Mouse (Mus musculus): ENCODE data around the gene Med6.

Gene Med6

DNA sequence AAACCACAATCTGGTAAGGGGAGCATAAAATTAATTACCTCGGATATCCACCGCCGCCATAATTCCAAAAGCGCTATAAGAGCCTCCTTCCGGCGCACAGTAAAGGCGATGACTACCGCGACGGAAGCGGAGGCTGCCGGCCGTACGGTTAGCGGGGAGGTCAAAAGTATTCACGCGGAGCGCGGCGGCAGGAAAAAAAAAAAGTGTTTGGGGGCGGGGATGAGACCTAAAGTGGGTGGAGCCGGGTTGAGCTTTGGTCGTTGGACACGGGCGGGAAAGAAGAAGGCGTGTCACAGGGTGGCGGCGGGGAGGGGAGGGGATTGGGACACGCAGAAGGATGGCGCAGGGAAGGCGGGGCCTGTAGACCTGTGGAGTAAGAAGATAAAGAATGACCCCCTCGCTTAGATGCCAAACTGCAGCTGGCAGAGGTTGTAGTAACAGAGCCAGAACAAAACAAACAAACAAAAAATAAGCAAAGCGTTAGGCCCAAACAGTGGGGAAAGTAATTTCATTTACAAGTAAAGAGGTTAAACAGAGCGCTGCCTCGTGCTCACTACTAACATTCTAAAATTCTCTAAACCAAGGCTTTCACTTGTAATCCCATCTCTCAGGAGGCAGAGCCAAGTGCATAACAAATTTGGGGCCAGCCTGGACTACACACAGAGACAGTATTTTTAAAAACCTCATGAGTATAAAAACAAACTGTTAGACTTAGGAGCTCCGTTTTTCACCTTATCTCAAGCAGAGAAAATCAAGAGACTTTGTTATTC, at the start of gene Med6:
Gene Med6 (minus strand): TSS at position 107 of the 770 bp plus-strand sequence.
- DNase-seq (ENCODE audit: low read depth, low spot score): peak; percentile 95

- no peak for DNase-seq (ENCODE audit: low read depth, low spot score)
These were observed 47.7 kb upstream of the Med6 start for GRCm38 (mm10) chr12:81642361-81643082.

GRCm38 (mm10) chr12:81640656-81641055, 45.8 kb upstream of the Med6 start:
- no peak for DNase-seq (ENCODE audit: low read depth, low spot score)

- DNase-seq (ENCODE audit: low read depth, low spot score): no peak
These were observed 38.4 kb upstream of the Med6 start for GRCm38 (mm10) chr12:81633246-81633645.

- DNase-seq (ENCODE audit: low read depth, low spot score): peak; percentile 31
These were observed 37.0 kb upstream of the Med6 start for GRCm38 (mm10) chr12:81631661-81632401.

DNA sequence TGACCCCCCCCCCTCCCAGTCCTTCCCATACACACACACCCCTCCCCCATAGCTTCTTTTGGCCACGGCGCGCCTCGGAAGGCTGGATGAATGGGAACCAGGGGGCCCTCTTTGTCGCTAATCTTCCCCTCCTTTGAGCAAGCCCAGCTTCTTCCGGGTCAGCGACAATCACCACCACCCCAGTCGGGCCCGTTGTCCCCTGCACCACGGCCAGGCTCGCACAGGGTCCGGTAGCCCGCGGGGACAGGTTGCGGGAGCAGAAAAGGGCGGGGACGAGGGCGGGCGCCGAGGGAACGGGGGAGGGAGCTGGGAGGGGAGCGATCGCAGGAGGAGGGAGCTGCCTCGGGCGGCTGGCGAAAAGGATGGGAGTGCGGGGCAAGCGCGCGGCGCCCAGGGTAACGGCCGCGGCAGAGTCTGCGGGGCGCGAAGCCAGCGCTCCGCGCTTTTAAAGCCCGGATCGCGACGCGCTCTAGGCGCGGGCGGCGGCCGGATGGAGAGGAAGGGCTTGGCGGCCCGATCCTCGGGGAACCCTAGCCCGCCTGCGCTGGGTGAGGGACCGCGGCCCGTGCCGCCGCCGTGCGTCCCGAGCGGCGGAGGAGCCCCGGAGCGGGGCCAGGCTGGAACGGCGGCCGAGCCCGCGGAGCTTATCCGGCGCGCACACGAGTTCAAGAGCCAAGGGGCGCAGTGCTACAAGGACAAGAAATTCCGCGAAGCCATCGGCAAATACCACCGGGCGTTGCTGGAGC, 36.3 kb upstream of the Med6 start, which contains the start of gene Ttc9:
Gene Ttc9 (plus strand): TSS at position 335 of the 746 bp plus-strand sequence.
- peak; percentile 58 for DNase-seq (ENCODE audit: low read depth, low spot score)

DNA sequence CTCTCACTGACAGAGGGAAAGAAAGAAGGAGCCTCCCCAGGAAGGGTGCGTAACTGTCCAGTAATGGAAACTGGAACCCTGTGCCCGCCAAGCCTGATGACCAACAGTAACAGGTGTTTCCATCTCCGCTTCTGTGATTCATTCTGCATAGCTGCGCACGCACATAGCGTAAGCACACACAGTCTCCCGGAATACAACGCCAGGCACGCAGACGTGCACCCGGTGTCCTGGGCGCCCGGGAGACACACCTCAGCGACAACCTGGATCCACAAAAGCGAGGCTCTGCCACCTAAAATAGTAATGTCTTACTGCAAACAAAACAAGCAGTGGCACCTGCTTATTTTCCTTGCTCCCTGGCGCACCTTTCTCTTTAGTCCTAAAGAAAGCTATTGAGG, 35.7 kb upstream of the Med6 start:
- DNase-seq (ENCODE audit: low read depth, low spot score): peak; percentile 33

DNA sequence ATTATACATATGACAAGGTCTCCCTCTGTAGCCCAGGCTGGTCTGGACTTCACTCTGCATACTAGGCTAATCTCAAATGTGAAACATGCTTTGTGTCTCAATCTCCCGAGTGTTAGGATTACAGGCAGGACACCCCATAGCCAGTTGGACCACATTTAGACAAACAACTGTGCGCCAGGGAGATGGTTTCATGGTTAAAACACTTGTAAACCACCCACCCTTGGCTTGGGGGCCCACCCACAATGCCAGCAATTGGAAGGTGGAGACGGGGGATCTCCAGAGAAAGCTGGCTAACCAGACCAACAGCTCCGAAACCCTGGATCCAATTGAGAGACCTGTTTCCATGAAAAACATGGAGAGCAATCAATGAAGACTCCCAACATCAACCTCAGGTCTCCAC, 33.3 kb upstream of the Med6 start:
- no peak for DNase-seq (ENCODE audit: low read depth, low spot score)

DNA sequence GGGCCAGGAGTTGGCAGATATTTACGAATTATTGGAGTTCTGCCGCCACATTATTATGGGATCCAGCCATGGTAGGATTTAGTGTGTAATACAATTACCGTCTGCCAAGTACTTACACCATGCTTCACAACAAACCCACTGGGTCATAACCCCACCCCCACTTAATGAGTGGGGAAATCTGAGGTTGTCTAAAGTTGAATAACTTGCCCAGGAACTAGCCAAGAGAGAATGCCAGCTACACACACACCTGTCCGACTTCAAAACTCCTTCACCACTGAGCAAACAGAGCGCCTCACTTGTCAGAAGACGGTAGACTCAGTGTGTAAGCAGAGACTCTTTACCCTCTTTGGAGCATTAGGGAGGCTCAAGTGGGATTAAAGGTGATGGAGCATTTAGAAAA, 32.6 kb upstream of the Med6 start:
- DNase-seq (ENCODE audit: low read depth, low spot score): no peak

- no peak for DNase-seq (ENCODE audit: low read depth, low spot score)
These were observed 31.5 kb upstream of the Med6 start for GRCm38 (mm10) chr12:81626226-81626861.

GRCm38 (mm10) chr12:81623377-81623776, 28.6 kb upstream of the Med6 start:
- no peak for DNase-seq (ENCODE audit: low read depth, low spot score)

DNA sequence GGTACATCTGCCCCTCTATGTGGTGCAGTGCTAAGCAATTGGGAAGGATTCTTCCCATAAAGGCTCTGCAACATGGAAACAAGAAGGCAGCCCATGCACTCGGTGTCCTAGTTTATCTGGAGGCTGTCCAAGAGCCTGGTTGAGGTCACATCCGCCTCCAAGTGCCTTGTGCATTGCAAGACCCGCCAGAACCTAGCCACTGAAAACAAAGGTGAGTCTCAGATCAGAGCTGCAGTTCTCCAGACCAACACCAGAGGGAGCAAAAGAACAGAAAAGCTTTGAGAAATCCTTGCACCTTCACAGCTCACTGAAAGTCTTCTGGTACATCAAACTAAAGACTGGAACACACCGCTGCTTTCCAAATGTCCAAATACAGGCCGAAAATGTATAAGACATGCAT, 24.5 kb upstream of the Med6 start:
- DNase-seq (ENCODE audit: low read depth, low spot score): peak; percentile 61

DNA sequence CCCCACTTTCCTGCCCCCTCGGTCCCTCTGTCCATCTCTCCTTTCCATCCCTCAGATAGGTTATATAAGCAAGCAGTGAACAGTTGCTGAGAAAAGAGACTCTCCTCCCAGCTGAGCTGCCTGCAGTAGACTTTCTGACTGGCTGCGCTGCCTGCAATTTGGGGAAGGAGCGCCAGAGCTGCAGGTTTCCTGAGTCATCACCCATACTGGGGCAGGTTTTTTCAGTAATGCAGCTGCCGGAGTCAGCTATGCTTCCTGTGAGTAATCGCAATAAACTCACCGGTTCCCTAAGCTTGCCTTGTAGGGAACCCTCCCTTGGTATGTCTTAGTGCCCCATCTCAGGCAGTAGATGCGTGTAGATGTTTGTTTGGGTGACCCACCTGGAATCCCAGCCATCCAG, 22.2 kb upstream of the Med6 start:
- DNase-seq (ENCODE audit: low read depth, low spot score): no peak

DNA sequence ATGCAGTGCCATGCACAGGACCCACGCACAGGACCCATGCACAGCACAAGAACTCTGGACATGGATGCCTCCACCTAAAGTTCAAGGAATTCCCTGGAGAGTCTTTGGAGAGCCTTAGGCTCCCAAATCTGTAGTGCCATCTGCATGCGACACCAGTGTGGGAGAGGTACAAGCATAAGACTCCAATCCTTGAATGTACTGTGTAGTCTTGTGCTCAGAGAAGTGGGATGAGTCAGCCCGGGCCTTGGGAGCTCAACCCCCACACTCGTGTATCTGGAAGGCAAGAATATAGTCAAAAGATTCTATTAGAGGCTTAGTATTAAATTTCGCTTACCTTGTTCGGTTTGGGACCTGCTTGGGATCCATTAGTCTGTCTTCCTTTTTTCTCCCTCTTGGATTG, 21.0 kb upstream of the Med6 start:
- no peak for DNase-seq (ENCODE audit: low read depth, low spot score)

DNA sequence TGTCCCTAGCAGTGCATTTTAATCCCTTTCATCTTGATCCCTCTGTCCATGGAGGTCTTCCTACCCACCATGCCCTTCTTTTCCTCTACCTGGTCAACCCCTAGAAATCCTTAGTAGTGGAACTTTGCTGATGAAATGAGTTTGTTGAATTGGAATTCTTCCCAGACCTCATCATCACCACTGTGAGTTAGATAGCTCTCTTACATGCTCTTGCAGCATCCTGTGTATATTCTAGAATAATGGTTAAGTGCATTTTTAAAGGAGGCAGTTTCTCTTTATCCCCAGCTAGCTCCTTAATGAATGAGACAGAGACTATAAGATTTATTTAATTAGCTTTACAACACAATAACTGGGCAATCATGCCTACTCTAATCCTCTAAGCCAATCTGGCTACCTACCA, 14.6 kb upstream of the Med6 start:
- DNase-seq (ENCODE audit: low read depth, low spot score): no peak

DNA sequence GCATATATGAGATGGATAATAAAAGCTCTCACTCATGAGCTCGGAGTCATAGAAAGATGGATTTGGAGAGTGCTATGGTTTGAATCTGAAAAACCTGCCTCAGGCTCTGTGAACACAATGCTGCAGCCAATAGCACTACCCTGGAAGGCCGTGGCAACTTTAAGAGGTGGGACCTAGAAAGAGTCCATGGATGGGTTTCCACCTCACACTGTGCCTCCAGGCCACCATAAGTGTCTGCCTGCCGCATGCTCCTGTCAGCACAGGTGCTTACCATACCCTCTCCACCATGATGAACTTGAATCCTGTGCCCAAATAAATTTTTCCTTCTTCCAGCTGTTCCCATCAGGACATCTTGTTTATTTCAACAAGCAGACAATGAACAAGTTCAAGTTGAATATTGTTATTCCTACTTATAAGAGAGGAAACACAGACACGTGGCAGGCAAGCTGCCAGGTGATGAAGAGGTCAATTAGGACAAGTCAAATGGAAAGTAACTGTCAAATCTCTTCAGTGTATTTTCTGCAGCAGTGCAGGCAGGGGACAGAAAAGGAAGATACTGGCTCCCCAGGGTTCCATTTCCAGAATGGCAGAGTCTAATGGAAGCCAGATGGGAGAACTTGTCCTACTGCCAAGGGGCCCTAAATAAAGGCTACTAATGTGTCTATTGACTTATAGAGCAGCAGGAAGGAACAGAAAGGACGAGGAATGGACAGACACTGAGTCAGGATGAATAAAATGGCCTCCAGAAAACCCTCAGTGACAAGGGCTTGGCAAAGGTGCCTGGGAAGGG, 10.4 kb upstream of the Med6 start:
- no peak for DNase-seq (ENCODE audit: low read depth, low spot score)

GRCm38 (mm10) chr12:81596547-81597262, 1.9 kb upstream of the Med6 start:
- no peak for DNase-seq (ENCODE audit: low read depth, low spot score)

GRCm38 (mm10) chr12:81568374-81568773, 26.4 kb downstream of the Med6 start, which contains the start of gene Adam21:
Gene Adam21, minus strand, starts transcription at chr12:81568474.
- DNase-seq (ENCODE audit: low read depth, low spot score): no peak

- DNase-seq (ENCODE audit: low read depth, low spot score): no peak
These were observed 26.9 kb downstream of the Med6 start for GRCm38 (mm10) chr12:81567931-81568330.

DNA sequence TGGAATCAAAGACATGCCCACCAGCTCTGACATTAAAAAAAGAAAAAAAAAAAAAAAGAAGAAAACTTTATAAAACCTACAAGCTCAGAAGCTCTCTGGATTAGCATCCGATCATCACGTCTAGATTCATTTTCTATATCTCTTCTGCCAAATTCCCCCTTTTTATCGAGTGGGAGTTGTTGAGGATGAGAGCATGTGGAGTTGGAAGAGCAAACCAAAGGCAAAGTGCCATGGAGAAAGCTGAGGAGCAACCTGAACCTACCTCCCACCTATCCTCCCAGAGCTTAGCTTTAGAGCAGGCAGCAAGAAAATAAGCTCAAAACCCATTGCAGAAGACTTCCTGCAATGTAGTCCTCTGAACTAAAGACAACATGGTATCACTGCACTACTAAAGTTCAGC, 30.6 kb downstream of the Med6 start:
- no peak for DNase-seq (ENCODE audit: low read depth, low spot score)
